Mouse (Mus musculus) heart, embryonic 10.5 days (tissue): ENCODE data around the gene Matk. TPM values are rescaled to one million over a fixed set of nuclear protein-coding genes. Genes with fewer than 3 reads are reported as not detected.

Experiments
- DNase-seq: peaks from one replicate; pipeline ENCODE4 v3.0.0-alpha.2; 2017; ENCODE audit warnings: low spot score
- H3K27ac ChIP-seq: fragments of 300-500 bp; sonication (generic); 2 replicates; pipeline ENCODE4 v1.5.1; 2016; ENCODE audit warnings: mild to moderate bottlenecking
- H3K27me3 ChIP-seq: fragments of 300-500 bp; sonication (generic); 2 replicates; pipeline ENCODE4 v1.6.1; 2016; ENCODE audit warnings: mild to moderate bottlenecking; ENCODE audit not compliant: poor library complexity, insufficient read depth, severe bottlenecking
- H3K36me3 ChIP-seq: fragments of 300-500 bp; sonication (generic); 2 replicates; pipeline ENCODE4 v1.6.1; 2016; ENCODE audit warnings: mild to moderate bottlenecking, moderate library complexity
- H3K4me1 ChIP-seq: fragments of 300-500 bp; sonication (generic); 2 replicates; pipeline ENCODE4 v1.6.1; 2016; ENCODE audit warnings: mild to moderate bottlenecking
- H3K4me3 ChIP-seq: fragments of 300-500 bp; sonication (generic); 2 replicates; pipeline ENCODE4 v1.5.1; 2016; ENCODE audit warnings: mild to moderate bottlenecking, moderate library complexity
- H3K9me3 ChIP-seq: fragments of 300-500 bp; sonication (generic); 2 replicates; pipeline ENCODE4 v1.6.1; 2016; ENCODE audit warnings: mild to moderate bottlenecking, moderate library complexity
- WGBS: fragments of 180-500 bp; shearing (Covaris S2); methylation state at CpG from one replicate; pipeline ENCODE4 v1.1.7; 2016; 5-methylcytosine and 5-hydroxymethylcytosine counted together
- polyA plus RNA-seq: library from polyadenylated mRNA; unstranded; fragments of >200 nt; fragmentation: Nextera tagmentation; extraction: Ambion mirVana; gene quantifications from 2 replicates; pipeline ENCODE4 v1.2.1, GENCODE M21; 2016

The Matk gene
- polyA plus RNA-seq, 1 experiment from 2014 or later = 2.2 TPM

GRCm38 (mm10) chr10:81230438-81231332 lies 22.1 kb upstream of the Matk start, which contains the start of gene Atcay:
Gene Atcay (minus strand): TSS chr10:81230833.
- peaks cover 50% of the 10 kb centered on the region for H3K27me3 ChIP-seq
- H3K9me3 ChIP-seq = no peaks in the 10 kb centered on the region
- WGBS = 12% methylated on average over 27 of the region's 27 CpGs
- H3K4me3 ChIP-seq = peak within 1 kb of the TSS; percentile 44
- DNase-seq = no peak
- peak within 1 kb of the TSS; percentile 36; the same call in 1 of the 2 replicates for H3K27ac ChIP-seq
- peaks cover 31% of the 10 kb centered on the region for H3K4me1 ChIP-seq
- H3K36me3 ChIP-seq = no peaks in the 10 kb centered on the region; the same call in 1 of the 2 replicates

- no peak for DNase-seq
- Histone ChIP-seq H3K4me3 (no peak overlapping the region), H3K27me3 (peaks cover 46% of the 10 kb centered on the region), H3K4me1 (peaks cover 31% of the 10 kb centered on the region), H3K9me3 (no peaks in the 10 kb centered on the region), H3K27ac (no peak overlapping the region), H3K36me3 (no peaks in the 10 kb centered on the region; the same call in 1 of the 2 replicates)
- WGBS = 47% methylated on average over 7 of the region's 7 CpGs
These were observed 21.3 kb upstream of the Matk start for GRCm38 (mm10) chr10:81231436-81231835.

GRCm38 (mm10) chr10:81232580-81233225 lies 20.0 kb upstream of the Matk start, which contains the start of gene Zfr2:
Gene Zfr2 (plus strand): TSS chr10:81233155.
- Histone ChIP-seq H3K4me1 (peaks cover 36% of the 10 kb centered on the region), H3K27ac (peak within 1 kb of the TSS; percentile 94), H3K36me3 (no peaks in the 10 kb centered on the region; the same call in 1 of the 2 replicates), H3K27me3 (peaks cover 58% of the 10 kb centered on the region), H3K4me3 (peak within 1 kb of the TSS; percentile 84), H3K9me3 (no peaks in the 10 kb centered on the region)
- WGBS = 7% methylated on average over 29 of the region's 29 CpGs
- peak; percentile 95 for DNase-seq

GRCm38 (mm10) chr10:81233226-81233585 lies 19.5 kb upstream of the Matk start:
- no peak for DNase-seq
- Histone ChIP-seq H3K9me3 (no peaks in the 10 kb centered on the region), H3K36me3 (no peaks in the 10 kb centered on the region; the same call in 1 of the 2 replicates), H3K4me1 (peaks cover 41% of the 10 kb centered on the region), H3K4me3 (peak overlapping the region; percentile 84), H3K27ac (peak overlapping the region; percentile 94), H3K27me3 (peaks cover 59% of the 10 kb centered on the region)
- under 1% methylated on average over 27 of the region's 28 CpGs for WGBS

GRCm38 (mm10) chr10:81234206-81234605 lies 18.5 kb upstream of the Matk start:
- Histone ChIP-seq H3K27me3 (peaks cover 59% of the 10 kb centered on the region), H3K4me3 (no peak overlapping the region; the same call in 1 of the 2 replicates), H3K4me1 (peaks cover 43% of the 10 kb centered on the region)

GRCm38 (mm10) chr10:81236471-81237268 lies 16.1 kb upstream of the Matk start:
- 87% methylated on average over 12 of the region's 12 CpGs for WGBS
- H3K4me3 ChIP-seq = no peak overlapping the region
- DNase-seq = no peak
- no peak overlapping the region for H3K27ac ChIP-seq
- peaks cover 35% of the 10 kb centered on the region for H3K4me1 ChIP-seq
- no peaks in the 10 kb centered on the region for H3K9me3 ChIP-seq
- H3K27me3 ChIP-seq = peaks cover 59% of the 10 kb centered on the region
- no peaks in the 10 kb centered on the region; the same call in 1 of the 2 replicates for H3K36me3 ChIP-seq

More at GRCm38 (mm10) chr10:81234206-81234605, 18.5 kb upstream of the Matk start:
- WGBS = 70% methylated on average over 6 of the region's 6 CpGs
- DNase-seq = no peak
- no peak overlapping the region for H3K27ac ChIP-seq
- no peaks in the 10 kb centered on the region; the same call in 1 of the 2 replicates for H3K36me3 ChIP-seq
- H3K9me3 ChIP-seq = no peaks in the 10 kb centered on the region

GRCm38 (mm10) chr10:81238618-81239017 lies 14.1 kb upstream of the Matk start:
- H3K4me1 ChIP-seq = peaks cover 25% of the 10 kb centered on the region
- H3K27ac ChIP-seq = no peak overlapping the region
- H3K36me3 ChIP-seq = no peaks in the 10 kb centered on the region; the same call in 1 of the 2 replicates
- H3K27me3 ChIP-seq = peaks cover 71% of the 10 kb centered on the region
- H3K9me3 ChIP-seq = no peaks in the 10 kb centered on the region
- no peak overlapping the region for H3K4me3 ChIP-seq
- WGBS = 89% methylated on average over 2 of the region's 2 CpGs
- no peak for DNase-seq

GRCm38 (mm10) chr10:81240876-81241275 lies 11.9 kb upstream of the Matk start:
- Histone ChIP-seq H3K4me1 (peaks cover 36% of the 10 kb centered on the region), H3K4me3 (no peak overlapping the region), H3K36me3 (no peaks in the 10 kb centered on the region), H3K27me3 (peaks cover 82% of the 10 kb centered on the region), H3K27ac (no peak overlapping the region), H3K9me3 (no peaks in the 10 kb centered on the region)
- 21% methylated on average over 13 of the region's 13 CpGs for WGBS
- no peak for DNase-seq

- H3K27me3 ChIP-seq = peaks cover 88% of the 10 kb centered on the region
- H3K36me3 ChIP-seq = no peaks in the 10 kb centered on the region
- H3K4me3 ChIP-seq = no peak overlapping the region
- WGBS = 86% methylated on average over 16 of the region's 16 CpGs
- no peak for DNase-seq
- no peak overlapping the region for H3K27ac ChIP-seq
- no peaks in the 10 kb centered on the region for H3K9me3 ChIP-seq
- peaks cover 42% of the 10 kb centered on the region for H3K4me1 ChIP-seq
These were observed 10.7 kb upstream of the Matk start for GRCm38 (mm10) chr10:81242021-81242420.

GRCm38 (mm10) chr10:81244146-81244545 lies 8.6 kb upstream of the Matk start:
- H3K27ac ChIP-seq = no peak overlapping the region
- no peak for DNase-seq
- no peaks in the 10 kb centered on the region for H3K36me3 ChIP-seq
- peaks cover 34% of the 10 kb centered on the region for H3K4me1 ChIP-seq
- H3K9me3 ChIP-seq = no peaks in the 10 kb centered on the region
- H3K27me3 ChIP-seq = peaks cover 86% of the 10 kb centered on the region
- WGBS = 77% methylated on average over 4 of the region's 4 CpGs
- H3K4me3 ChIP-seq = no peak overlapping the region

GRCm38 (mm10) chr10:81244595-81244994 lies 8.1 kb upstream of the Matk start:
- peaks cover 34% of the 10 kb centered on the region for H3K4me1 ChIP-seq
- H3K27ac ChIP-seq = no peak overlapping the region
- peaks cover 86% of the 10 kb centered on the region for H3K27me3 ChIP-seq
- H3K4me3 ChIP-seq = no peak overlapping the region
- H3K36me3 ChIP-seq = no peaks in the 10 kb centered on the region
- 8% methylated on average over 17 of the region's 17 CpGs for WGBS
- no peaks in the 10 kb centered on the region for H3K9me3 ChIP-seq
- peak; percentile 88 for DNase-seq

- Histone ChIP-seq H3K4me3 (no peak overlapping the region), H3K36me3 (no peaks in the 10 kb centered on the region), H3K4me1 (peaks cover 33% of the 10 kb centered on the region), H3K9me3 (no peaks in the 10 kb centered on the region), H3K27ac (no peak overlapping the region), H3K27me3 (peaks cover 86% of the 10 kb centered on the region)
- 81% methylated on average over 6 of the region's 6 CpGs for WGBS
- DNase-seq = no peak
These were observed 7.6 kb upstream of the Matk start for GRCm38 (mm10) chr10:81245166-81245565.
